Mouse (Mus musculus) right cerebral cortex, adult 18-20 months (tissue): ENCODE measurements at regions not wholly inside any gene's neighbourhood (a gene's known extent, or its start where the extent isn't known, plus 50 kb on each side); places are given as distances from the start of the nearest gene placed in this dataset.
A peak's percentile ranks its signal among the peaks of the same experiment; 100 is the strongest.

Experiments used
- DNase-seq: peaks from one replicate; pipeline ENCODE4 v3.0.0; 2022; ENCODE audit warnings: mixed read lengths

DNA sequence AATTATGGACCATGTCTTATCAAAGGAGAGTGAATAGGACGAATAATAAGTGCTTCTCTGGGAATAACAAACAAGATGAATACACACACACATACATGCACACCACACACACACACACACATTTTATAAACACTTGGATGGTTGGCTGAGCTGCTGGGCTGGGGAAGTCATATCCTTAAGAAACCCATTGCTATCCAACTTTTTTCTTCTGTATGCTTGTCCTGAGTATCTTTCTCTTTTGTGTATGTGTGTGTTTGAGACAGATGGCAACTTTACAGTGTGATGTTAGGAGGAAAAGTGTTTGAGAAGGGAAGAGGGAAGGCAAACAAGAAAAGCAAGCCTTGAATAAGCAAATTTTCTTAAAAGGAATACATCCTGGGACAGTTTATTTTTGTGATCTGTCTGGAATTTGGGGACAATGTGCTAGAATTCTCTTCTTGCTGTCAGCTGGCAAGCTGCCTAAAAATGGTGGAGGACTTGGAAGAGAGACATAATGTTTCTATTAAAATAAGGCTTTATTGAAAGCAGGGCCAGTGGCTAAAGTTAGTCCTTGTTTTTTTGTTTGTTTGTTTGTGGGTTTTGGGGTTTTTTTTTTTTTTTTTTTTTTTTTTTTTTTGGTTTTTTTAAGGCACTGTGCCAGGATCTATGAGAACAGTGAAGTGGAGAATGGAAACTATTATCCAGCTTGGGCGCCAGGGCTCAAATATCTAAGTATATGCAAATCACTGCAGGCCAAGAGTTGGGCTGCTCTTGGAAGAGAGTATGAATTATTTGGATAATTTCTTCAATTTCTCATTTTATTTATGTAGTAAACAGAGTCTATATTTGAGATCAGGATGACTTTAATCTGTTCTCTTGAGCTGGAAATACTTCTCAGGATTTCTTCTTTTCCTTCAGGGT is 766.2 kb downstream of the Bcl11a start:
- peak; percentile 20 for DNase-seq

DNA sequence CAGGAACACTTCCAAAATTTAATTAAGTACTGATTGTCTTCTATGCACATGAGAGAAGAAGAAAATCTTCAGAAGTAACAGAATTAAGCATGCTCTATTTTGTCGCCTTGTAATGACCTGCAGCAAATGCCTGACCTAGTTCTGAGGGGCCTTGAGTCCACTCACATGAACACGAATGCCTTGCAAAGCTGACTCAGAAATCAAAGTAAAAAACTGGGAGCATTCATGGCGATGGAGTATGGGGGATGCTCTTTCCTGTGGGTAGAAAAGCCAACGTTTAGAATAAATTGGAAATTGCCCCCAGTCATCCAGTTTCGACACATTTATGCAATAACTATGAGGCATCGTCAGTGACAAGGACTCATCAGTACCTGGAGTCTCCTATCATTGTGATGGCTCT is 779.1 kb downstream of the Bcl11a start:
- DNase-seq = no peak

DNA sequence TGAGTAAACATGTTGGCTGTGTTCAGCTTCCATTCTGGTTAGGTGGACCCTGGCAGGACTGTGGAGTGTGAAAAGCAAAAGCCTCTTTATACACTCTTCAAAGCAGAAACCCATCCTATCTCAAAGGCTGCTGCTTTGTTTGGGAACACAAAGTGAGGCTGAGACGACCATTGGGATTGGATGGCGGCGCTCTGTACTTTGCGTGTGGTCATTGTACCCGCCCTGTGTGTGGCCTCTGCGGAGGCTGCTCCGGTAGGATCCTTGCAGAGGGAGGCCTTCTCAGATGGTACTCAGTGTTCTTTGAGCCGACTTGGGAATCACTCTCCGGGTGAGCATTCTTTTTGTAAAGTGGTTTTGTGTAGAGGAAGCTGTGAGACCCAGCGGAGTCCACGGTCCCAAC is 786.8 kb downstream of the Bcl11a start:
- DNase-seq = no peak

- DNase-seq = no peak
Observed at GRCm38 (mm10) chr11:24865067-24865796, 787.4 kb downstream of the Bcl11a start.
